Mouse (Mus musculus): ENCODE results near the gene Fam102b. TPM values are rescaled to one million over a fixed set of nuclear protein-coding genes. Genes with fewer than 3 reads are reported as not detected.

Gene Fam102b
- polyA plus RNA-seq, 1 experiment = 2.5 TPM

DNA sequence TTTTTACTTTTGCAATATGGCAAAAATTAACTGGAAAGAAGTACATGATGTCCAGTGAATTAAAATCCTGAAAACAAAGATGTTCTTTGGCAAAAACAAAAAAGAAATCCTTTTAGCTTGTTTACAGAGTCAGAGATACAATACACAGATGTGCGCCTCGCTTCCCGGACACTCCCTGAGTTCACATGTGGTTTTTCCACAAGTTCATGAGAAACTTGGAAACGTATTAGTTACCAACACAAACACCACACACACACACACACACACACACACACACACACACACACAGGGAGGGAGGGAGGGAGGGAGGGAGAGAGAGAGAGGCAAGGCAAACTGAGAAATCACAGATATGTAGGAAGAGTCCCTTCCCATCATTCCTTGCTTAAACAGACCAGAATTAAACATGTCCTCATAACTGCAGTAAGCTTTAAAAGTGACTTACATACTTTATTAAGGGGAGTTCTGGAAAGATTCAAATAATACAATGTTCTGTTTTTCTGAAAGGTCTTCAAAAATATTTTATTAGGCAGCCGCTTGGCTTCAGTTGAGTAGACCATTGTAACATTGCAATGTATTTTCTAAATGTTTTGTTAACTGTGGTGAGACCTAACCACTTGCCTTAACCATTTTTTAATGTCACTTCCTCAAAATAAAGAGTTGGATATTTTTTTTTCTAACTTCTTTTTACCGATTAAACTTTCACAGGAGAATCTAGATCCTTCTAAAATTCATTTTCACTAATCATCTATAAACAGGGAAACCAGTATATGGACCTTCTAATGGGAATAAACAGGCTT lies 5.5 kb downstream of the Fam102b start:
- no peak for DNase-seq (ENCODE audit: low read depth in 1 of 2, low spot score in 2 of 2)
- no peak for TF ChIP-seq CTCF (IDR thresholded peaks at IDR 0.05; ENCODE audit: extremely low read depth, insufficient read depth, insufficient read length, insufficient replicate concordance)
- no peak for TF ChIP-seq POLR2A (IDR thresholded peaks at IDR 0.05; ENCODE audit: low read depth, low read length)
- Histone ChIP-seq H3K4me1 (ENCODE audit: control insufficient read depth, insufficient read depth, insufficient read length) (0 out of 2 replicates have a peak, but pooled peaks cover 2% of the 10 kb centered on the region), H3K27me3 (ENCODE audit: control insufficient read depth, insufficient read depth, low read length) (no peaks in the 10 kb centered on the region), H3K27ac (ENCODE audit: insufficient read depth, low read length) (no peak overlapping the region), H3K36me3 (ENCODE audit: control insufficient read depth, insufficient read depth, low read length) (no peaks in the 10 kb centered on the region), H3K4me3 (ENCODE audit: extremely low read depth, insufficient read depth, insufficient read length) (no peak overlapping the region)
- WGBS = 68% methylated on average over 6 of the region's 6 CpGs

DNA sequence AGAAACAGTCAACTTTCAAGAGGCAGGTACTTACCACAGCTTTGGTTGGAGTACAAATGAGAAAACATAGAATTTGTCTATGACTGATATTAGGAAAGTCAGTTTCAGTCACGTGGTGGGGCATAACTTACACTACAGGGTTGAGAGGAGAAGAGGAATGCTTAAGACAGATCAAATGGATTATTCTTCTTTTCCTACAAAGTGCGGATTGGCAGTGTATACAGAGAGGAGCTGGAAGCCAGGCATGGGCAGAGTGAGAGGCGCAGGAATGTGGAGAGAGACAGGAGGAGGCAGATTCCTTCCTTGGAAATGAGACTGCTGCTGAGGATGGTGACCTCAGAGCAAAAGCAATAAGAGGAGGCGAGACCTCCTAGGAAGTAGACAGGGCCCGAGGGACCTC lies 9.1 kb downstream of the Fam102b start:
- Histone ChIP-seq H3K27ac (ENCODE audit: insufficient read depth, low read length) (no peak overlapping the region), H3K4me1 (ENCODE audit: control insufficient read depth, insufficient read depth, insufficient read length) (0 out of 2 replicates have a peak, but pooled peaks cover 2% of the 10 kb centered on the region), H3K27me3 (ENCODE audit: control insufficient read depth, insufficient read depth, low read length) (no peaks in the 10 kb centered on the region), H3K36me3 (ENCODE audit: control insufficient read depth, insufficient read depth, low read length) (no peaks in the 10 kb centered on the region), H3K4me3 (ENCODE audit: extremely low read depth, insufficient read depth, insufficient read length) (no peak overlapping the region)
- no peak for DNase-seq (ENCODE audit: low read depth in 1 of 2, low spot score in 2 of 2)
- TF ChIP-seq CTCF (IDR thresholded peaks at IDR 0.05; ENCODE audit: extremely low read depth, insufficient read depth, insufficient read length, insufficient replicate concordance) (no peak), POLR2A (IDR thresholded peaks at IDR 0.05; ENCODE audit: low read depth, low read length) (no peak)
- WGBS = 80% methylated on average over 5 of the region's 5 CpGs

DNA sequence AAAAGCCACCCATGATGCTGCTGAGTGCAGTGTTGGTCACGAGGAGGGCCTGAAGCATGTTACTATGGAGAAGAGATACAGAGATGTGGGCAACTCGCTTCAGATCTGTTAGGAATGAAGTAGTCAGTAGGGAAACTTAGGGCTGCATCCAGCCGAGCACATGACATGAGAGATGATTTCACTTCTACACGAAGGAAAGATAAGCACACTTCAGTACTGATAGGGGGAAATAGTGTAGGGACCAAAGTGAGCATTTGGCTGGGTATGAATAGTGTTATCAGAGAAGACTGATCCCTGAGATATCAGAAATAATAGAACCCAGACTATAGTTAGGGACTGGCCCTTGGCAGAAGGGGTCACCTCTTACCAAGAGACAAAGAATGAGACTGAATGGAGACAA lies 14.8 kb downstream of the Fam102b start:
- Histone ChIP-seq H3K4me1 (ENCODE audit: control insufficient read depth, insufficient read depth, insufficient read length) (no peaks in the 10 kb centered on the region; the same call in 1 of the 2 replicates), H3K36me3 (ENCODE audit: control insufficient read depth, insufficient read depth, low read length) (no peaks in the 10 kb centered on the region), H3K4me3 (ENCODE audit: extremely low read depth, insufficient read depth, insufficient read length) (no peak overlapping the region), H3K27ac (ENCODE audit: insufficient read depth, low read length) (no peak overlapping the region), H3K27me3 (ENCODE audit: control insufficient read depth, insufficient read depth, low read length) (no peaks in the 10 kb centered on the region)
- no peak for TF ChIP-seq CTCF (IDR thresholded peaks at IDR 0.05; ENCODE audit: extremely low read depth, insufficient read depth, insufficient read length, insufficient replicate concordance)
- no peak for TF ChIP-seq POLR2A (IDR thresholded peaks at IDR 0.05; ENCODE audit: low read depth, low read length)
- DNase-seq (ENCODE audit: low read depth in 1 of 2, low spot score in 2 of 2) = no peak
- 83% methylated on average over 4 of the region's 4 CpGs for WGBS

DNA sequence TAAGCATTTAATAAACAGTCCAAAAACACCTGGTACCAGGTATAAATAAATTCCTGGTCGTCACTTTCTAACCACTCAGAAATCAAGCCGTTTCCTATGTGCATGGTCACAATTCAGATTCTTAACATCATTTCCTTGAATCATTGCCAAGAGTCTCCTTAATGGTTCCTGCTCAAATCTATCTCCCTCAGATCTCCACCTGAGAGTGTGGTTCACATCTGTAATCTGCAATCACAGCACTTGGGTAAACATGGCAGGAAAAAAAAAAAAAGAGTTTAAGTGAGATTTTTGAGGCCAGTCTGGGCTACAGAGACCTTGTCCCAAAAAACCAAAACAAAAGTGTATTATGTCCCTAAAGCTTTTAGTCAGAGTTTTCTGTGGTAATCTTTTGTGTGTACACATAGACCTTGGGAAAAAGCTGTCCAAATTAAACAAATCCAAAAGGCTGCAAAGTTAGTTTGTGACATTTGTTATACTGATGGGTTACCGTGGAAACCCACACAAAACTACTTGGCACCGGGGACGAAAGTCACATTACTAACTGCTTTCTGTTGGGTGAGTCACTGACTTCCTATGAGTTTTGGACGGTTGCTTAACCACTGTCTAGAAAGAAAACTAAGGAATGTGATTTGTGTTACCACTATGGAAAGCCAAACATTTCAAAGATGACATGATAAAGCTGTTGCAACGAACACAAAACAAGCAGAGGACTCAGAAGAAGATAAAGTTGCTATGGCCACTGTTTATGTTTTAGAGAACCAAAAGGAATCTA lies 16.7 kb downstream of the Fam102b start:
- Histone ChIP-seq H3K27ac (ENCODE audit: insufficient read depth, low read length) (no peak overlapping the region), H3K36me3 (ENCODE audit: control insufficient read depth, insufficient read depth, low read length) (no peaks in the 10 kb centered on the region), H3K4me3 (ENCODE audit: extremely low read depth, insufficient read depth, insufficient read length) (no peak overlapping the region), H3K27me3 (ENCODE audit: control insufficient read depth, insufficient read depth, low read length) (no peaks in the 10 kb centered on the region), H3K4me1 (ENCODE audit: control insufficient read depth, insufficient read depth, insufficient read length) (no peaks in the 10 kb centered on the region; the same call in 1 of the 2 replicates)
- no peak for DNase-seq (ENCODE audit: low read depth in 1 of 2, low spot score in 2 of 2)
- no peak for TF ChIP-seq POLR2A (IDR thresholded peaks at IDR 0.05; ENCODE audit: low read depth, low read length)
- TF ChIP-seq CTCF (IDR thresholded peaks at IDR 0.05; ENCODE audit: extremely low read depth, insufficient read depth, insufficient read length, insufficient replicate concordance) = no peak
- 18% methylated on average over 7 of the region's 7 CpGs for WGBS

DNA sequence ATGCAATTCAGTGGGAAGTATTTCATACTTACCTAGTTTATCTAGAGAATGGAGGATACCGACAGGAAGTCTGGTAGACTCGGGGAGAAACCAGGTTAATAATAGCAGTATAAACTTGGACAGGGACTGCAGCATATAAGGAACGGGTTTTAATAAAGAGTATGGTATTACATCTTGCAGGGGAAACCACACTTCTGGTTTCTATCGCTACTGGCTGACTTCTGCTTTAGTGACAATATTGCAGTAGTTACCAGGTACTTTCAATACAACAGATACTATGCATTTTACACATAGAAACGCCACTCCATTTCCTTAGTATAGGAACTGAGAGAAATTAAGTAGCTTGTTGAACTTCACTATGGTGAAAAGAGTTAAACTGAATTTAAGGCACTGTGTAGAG lies 19.2 kb downstream of the Fam102b start:
- Histone ChIP-seq H3K27me3 (ENCODE audit: control insufficient read depth, insufficient read depth, low read length) (no peaks in the 10 kb centered on the region), H3K4me3 (ENCODE audit: extremely low read depth, insufficient read depth, insufficient read length) (no peak overlapping the region), H3K36me3 (ENCODE audit: control insufficient read depth, insufficient read depth, low read length) (no peaks in the 10 kb centered on the region), H3K27ac (ENCODE audit: insufficient read depth, low read length) (no peak overlapping the region), H3K4me1 (ENCODE audit: control insufficient read depth, insufficient read depth, insufficient read length) (no peaks in the 10 kb centered on the region; the same call in 1 of the 2 replicates)
- 39% methylated on average over 5 of the region's 5 CpGs for WGBS
- no peak for TF ChIP-seq CTCF (IDR thresholded peaks at IDR 0.05; ENCODE audit: extremely low read depth, insufficient read depth, insufficient read length, insufficient replicate concordance)
- TF ChIP-seq POLR2A (IDR thresholded peaks at IDR 0.05; ENCODE audit: low read depth, low read length) = no peak
- no peak for DNase-seq (ENCODE audit: low read depth in 1 of 2, low spot score in 2 of 2)

DNA sequence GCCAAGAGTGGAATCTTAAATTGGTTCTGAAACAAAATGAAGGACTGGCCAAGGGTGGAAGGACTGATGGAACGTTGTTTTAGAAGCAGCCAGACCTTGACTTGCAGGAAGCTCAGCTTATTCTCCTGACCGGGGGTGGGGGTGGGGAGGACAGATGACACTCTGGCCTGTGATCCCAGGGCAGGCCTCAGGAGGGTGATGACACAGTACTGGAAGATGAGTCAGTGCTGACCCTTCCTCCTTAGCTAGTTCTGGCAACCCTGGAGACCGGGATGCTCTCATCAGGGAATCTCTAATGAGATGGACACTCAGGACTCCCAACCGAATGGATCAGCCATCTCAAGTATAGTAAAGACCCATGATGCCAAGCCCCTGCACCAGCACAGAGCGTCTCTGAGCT lies 21.6 kb downstream of the Fam102b start:
- TF ChIP-seq POLR2A (IDR thresholded peaks at IDR 0.05; ENCODE audit: low read depth, low read length) (no peak), CTCF (IDR thresholded peaks at IDR 0.05; ENCODE audit: extremely low read depth, insufficient read depth, insufficient read length, insufficient replicate concordance) (no peak)
- H3K4me3 ChIP-seq (ENCODE audit: extremely low read depth, insufficient read depth, insufficient read length) = no peak overlapping the region
- H3K4me1 ChIP-seq (ENCODE audit: control insufficient read depth, insufficient read depth, insufficient read length) = no peaks in the 10 kb centered on the region; the same call in 1 of the 2 replicates
- WGBS = 89% methylated on average over 5 of the region's 5 CpGs
- H3K27ac ChIP-seq (ENCODE audit: insufficient read depth, low read length) = no peak overlapping the region
- peaks cover 4% of the 10 kb centered on the region for H3K36me3 ChIP-seq (ENCODE audit: control insufficient read depth, insufficient read depth, low read length)
- H3K27me3 ChIP-seq (ENCODE audit: control insufficient read depth, insufficient read depth, low read length) = no peaks in the 10 kb centered on the region
- no peak for DNase-seq (ENCODE audit: low read depth in 1 of 2, low spot score in 2 of 2)
